Mouse (Mus musculus) layer of hippocampus, adult 11-12 months (tissue): Measurements from ENCODE around the gene Pam16.

Experiments used
- DNase-seq: peaks from one replicate; pipeline ENCODE4 v3.0.0; 2022; ENCODE audit warnings: low spot score

The Pam16 gene

GRCm38 (mm10) chr16:4624481-4625110 is at the start of gene Pam16:
Gene Pam16, minus strand, starts transcription at chr16:4624988.
- DNase-seq: peak; percentile 92

GRCm38 (mm10) chr16:4674091-4674490 is 49.3 kb upstream of the Pam16 start:
- no peak for DNase-seq

- no peak for DNase-seq
These were observed 45.5 kb upstream of the Pam16 start for GRCm38 (mm10) chr16:4670317-4670716.

DNA sequence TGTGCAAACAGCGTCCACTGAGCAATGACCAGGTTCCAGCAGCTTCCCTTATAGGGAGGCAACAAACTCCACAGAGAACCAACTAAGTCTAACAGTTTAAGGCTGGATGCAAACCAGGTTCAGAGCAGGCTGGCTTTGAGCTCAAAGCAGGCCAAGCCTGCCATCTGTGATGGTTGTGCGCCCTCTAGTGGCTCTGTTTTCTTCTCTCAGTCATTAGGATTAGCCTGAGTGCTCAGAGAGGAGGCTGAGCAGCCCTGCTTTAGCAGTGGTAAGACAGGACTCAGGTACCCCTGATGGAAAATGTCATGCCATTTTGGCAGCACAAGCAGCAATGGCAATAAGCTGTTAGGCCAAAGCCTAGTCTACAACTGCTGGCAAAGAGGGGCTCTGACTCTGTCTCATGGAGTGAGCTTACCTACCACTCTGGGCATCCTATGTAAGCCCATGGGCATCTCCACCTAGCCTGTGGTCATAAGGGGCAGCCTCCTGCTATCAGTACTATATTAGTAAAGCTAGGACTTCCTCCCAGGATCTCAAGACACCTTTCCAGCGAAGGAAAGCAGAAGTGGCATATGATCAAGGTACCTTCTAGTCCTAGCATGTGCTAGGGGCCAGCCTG is 42.5 kb upstream of the Pam16 start:
- DNase-seq: peak; percentile 90

- DNase-seq: no peak
These were observed 40.9 kb upstream of the Pam16 start for GRCm38 (mm10) chr16:4665726-4666125.

DNA sequence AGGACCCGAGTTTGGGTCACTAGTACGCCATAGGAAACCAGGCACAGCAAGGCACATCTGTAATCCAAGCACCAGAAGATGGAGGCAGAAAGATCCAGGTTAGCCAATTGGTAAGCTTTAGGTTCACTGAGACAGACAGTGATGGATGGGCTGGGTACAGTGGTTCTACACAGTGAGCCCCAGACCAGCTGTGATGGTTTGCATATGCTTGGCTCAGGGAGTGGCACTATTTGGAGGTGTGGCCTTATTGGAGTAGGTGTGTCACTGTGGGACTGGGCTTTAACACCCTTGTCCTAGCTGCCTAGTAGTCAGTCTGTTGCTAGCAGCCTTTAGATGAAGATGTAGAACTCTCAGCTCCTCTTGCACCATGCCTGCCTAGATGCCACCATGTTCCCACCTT is 39.0 kb upstream of the Pam16 start:
- DNase-seq: no peak

GRCm38 (mm10) chr16:4661605-4662004 is 36.8 kb upstream of the Pam16 start:
- no peak for DNase-seq

DNA sequence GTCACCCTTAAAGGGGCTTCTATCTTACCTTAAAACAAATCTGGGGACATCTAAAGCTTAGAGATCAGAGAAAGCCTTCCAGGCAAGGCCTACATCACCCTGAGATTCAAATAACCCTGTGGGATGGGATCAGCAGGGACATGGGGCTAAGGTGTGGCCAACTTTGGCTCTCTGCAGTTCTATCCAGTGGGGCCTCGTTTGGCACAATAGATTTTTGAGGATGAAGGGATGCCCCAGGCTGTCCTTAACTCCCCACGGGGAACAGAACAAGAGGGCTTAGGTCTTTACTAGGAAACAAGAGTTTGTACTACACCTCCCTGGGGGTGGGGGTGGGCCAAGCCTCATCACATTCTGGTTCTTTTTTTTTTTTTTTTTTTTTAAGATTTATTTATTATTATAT is 34.5 kb upstream of the Pam16 start:
- no peak for DNase-seq

DNA sequence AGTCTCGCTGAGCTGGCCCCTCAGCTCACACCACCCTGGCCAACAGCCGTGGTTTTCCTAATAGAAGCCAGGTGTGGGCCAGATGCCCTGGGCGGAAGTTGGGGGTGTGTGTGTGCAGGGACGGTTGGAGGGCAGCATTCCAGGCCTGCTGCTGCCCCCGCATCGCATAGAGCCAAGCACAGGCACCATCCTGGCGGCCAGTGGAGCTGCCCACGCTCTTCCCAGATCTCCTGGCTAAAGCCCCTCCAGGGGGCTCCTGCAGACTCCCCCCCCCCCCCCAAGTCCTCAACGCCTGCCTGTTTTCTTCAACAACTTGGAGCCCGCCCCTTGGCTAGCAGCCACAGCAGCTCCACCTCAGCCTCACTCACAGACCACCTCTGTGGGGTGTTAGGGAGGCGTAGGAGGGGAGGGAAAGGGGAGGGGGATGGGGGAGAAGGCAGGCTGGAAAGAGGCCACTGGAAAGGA is 34.0 kb upstream of the Pam16 start:
- peak; percentile 48 for DNase-seq

DNA sequence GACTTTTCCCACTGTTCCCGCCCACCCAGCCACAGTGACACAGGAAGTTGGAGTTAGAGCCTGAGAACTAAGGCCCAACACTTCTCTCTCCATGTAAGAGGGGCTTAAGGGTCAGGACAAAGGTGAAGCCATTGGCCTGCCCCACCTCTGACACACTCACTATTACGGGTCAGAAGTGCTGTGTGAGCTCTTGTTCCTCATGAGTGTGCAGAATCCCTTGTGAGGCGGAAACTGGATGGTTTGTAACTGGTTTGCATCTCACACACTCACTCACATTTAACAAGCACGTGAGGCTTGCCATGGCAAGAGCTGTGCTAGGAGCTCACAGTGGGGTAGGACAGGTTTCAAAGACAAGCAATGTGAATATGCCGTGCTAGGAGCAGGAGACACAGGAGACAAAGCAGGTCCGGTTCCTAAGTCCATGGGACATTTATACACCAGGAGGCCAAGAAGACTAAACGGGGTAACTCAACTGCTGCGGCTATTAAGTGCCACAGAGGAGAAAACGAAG is 31.8 kb upstream of the Pam16 start:
- no peak for DNase-seq

DNA sequence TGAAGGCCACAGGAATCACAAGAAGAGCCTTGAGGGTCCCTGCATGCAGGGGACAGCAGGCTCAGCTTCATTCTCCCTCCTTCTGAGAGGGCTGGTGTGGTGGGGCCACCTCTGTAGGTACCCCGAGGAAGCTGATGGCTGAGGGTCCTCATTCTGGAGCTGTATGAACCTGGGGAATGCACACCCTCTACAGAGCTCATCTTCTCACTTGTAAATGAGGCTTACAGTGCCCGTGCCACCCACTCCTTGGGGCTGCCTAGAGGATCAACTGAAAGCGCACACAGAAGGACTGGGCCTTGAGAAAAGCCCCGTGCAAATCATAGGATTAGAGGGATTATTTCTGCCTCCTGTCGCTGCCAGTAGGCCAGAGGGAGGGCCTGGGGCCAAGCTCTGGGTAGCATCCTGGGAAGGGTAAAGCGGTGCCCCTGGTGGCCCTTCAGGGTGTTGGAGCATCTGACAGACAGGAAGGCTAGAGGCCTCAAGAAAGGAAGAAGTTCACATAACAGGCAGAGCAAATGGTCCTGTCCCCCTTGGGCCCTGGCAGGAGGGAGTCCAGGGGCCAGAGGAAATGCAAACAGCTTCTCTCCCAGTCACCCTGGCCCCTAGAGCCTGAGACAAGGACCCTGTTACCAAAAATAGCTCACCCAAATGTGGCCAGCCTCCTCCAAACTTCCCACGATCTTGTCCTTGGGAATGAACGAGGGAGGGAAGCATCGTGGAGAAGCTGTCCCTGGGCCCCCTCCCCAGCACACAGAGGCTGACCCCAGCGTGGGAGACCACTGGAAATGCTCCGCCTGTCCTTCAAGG is 31.2 kb upstream of the Pam16 start:
- DNase-seq: no peak

DNA sequence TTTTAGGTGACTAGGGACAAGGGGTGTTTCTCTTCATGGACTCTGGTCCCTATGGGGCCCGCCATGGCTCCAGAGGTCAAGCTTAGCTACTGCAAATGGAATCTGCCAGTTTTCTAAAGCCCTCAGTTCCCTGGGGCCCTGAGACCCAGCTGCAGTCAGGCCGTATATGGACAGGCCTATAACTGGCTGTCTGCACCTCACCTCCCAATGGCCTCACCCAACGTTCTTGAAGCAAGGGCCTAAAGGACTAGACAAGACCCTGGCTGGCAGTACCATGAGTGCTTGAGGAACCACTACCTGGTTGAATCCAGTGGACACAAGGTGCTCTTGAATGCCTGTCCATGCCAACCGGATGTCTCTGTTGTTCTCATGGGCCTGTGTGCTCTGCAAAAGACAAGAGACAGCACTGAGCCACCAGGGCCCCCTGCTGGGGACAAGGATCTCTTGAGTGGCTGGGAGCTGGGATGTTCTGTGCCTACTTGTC is 30.5 kb upstream of the Pam16 start:
- peak; percentile 47 for DNase-seq

DNA sequence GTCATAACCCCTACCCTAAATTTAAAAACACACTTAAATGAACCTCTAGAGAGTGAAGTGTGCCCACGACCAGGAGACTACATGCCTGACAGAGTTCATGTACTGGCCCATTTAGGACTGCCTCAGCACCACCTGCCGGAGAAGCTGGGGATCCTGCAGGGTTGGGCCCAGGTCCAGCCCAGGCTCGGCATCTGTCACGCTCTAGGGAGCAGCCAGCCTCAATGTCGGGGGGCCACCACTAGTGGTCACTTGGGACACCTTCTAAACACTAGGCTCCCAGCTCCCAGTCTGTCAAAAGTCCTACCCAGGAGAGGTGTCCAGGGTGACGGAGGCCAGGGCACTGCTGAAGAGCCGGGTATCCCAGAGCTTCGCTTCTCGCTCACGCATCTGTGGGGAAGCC is 29.9 kb upstream of the Pam16 start:
- DNase-seq: no peak

- no peak for DNase-seq
These were observed 28.1 kb upstream of the Pam16 start for GRCm38 (mm10) chr16:4652707-4653416.

DNA sequence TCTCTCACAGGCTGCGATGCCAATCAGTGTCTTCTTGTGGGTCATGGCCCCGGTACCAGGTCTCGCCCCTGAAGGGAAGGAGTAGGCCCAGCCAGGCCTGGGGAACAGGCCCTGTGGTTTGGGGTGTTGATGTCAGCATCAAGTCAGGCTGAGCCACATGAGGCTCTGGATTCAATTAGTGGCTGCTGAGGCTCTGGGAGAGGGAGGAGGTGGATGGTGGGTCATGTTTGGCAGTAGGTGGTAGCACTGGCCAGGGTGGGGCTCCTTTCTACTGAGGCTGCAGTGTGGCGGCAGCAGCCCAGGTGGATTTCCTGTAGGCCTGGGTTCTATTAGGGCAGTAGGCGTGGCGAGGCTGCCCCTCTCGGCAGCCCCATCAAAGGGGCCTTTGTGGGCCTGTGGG is 26.8 kb upstream of the Pam16 start:
- DNase-seq: no peak

- DNase-seq: no peak
These were observed 26.3 kb upstream of the Pam16 start for GRCm38 (mm10) chr16:4651081-4651480.

DNA sequence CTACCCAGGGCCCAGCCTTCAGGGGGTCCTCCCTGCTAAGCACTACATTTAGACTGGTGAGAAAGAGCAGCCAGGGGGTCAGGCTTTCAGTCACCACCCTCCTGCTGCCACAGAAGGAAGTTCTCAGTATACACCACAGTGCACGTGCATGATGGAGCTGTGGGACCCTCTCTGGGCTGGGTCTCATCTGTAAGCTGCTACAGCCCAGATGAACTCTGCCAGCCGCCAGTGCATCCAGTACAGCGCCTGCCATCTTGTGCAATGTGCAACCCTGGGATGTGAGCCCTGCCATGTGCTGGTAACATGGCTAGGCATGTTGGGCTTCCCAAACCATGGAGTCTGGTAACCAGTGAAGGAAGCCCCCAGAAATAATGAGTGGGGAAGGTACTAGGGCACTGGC is 25.4 kb upstream of the Pam16 start:
- DNase-seq: no peak

GRCm38 (mm10) chr16:4649692-4650091 is 24.9 kb upstream of the Pam16 start:
- no peak for DNase-seq

DNA sequence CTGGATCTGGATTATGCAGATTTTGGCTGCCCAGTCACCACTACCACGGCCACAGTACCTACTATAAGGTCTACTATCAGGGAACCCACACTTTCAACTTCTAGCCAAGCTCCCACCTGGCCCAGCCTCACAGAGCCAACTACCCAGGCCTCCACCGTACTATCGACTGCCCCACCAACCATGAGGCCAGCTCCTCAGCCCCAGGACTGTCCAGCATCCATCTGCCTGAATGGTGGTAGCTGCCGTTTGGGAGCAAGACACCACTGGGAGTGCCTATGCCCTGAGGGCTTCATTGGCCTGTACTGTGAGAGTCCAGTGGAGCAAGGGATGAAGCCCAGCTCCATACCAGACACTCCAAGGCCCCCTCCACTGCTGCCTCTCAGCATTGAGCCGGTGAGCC is 24.4 kb upstream of the Pam16 start:
- no peak for DNase-seq

DNA sequence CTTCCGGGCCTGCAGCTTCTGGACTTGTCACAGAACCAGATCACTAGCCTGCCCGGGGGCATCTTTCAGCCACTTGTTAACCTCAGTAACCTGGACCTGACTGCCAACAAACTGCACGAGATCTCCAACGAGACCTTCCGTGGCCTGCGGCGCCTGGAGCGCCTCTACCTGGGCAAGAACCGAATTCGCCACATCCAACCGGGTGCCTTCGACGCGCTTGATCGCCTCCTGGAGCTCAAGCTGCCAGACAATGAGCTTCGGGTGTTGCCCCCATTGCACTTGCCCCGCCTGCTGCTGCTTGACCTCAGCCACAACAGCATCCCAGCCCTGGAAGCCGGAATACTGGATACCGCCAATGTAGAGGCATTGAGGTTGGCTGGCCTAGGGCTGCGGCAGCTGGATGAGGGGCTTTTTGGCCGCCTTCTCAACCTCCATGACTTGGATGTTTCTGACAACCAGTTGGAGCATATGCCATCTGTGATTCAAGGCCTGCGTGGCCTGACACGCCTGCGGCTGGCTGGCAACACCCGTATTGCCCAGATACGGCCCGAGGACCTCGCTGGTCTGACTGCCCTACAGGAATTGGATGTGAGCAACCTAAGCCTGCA is 23.7 kb upstream of the Pam16 start:
- DNase-seq: no peak

GRCm38 (mm10) chr16:4647651-4648141 is 22.9 kb upstream of the Pam16 start:
- no peak for DNase-seq

DNA sequence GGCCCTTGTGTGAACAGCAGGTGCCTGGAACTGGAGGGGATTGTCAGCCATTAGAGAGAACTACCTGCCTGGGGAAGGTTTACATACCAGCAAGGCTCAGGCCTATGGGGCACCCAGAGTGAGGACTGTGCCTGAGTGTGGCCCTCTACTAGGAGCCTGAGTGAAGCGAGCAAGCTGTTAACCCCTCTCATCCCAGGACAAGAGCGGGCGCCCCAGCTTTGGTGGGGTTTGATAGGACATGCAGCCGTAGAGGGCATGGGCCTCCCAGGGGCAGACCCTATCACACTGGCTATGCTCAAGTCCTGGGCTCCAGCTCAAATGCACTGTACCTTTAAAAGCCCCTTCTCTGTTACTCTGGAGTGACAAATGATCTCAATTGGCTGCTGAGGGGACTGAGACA is 22.0 kb upstream of the Pam16 start:
- no peak for DNase-seq
